Mouse (Mus musculus) spleen, postnatal 14 days (tissue): ENCODE data around the gene Nab1.

Experiments
- DNase-seq, 2 experiments: peaks; one replicate each; pipeline ENCODE4 v3.0.0; 2021 to 2022; ENCODE audit warnings: low spot score in 2 of 2

Nab1 gene

GRCm38 (mm10) chr1:52474291-52474690 is 26.2 kb downstream of the Nab1 start:
- DNase-seq = no peak

DNA sequence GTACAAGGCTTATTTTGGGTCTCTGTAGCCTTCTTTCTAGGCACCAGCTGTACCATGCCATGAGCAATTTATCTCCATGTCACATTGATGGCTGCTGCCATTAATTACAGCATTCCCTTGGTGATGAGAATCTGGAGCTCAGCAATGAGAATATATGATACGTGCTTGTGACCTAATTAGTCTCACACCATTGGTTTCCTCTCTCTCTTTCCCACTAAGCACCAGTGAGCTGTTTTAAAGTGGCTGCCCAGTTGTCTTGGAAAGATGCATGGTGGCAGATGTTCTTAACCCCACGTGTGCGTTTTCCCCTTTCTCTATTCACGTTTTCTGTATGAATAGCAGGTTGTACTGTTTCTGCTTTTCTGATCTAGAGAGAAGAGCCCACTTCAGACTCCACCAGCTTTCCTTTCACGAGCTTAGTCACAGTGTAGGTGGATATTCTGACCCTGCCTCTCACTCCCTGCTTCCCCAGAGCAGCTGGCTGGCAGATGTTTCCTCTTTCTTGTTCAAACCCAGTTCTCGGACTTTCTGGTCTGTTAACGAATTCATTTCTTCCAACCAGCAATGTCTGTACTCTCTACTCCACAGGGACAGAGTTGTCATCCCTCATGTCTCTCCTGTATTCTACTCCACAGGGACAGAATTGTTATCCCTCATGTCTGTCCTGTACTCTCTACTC is 29.5 kb downstream of the Nab1 start:
- no peak for DNase-seq

- no peak for DNase-seq
Observed at GRCm38 (mm10) chr1:52470326-52470725, 30.2 kb downstream of the Nab1 start.

- DNase-seq = no peak
Observed at GRCm38 (mm10) chr1:52466518-52467120, 33.9 kb downstream of the Nab1 start.

- no peak for DNase-seq
Observed at GRCm38 (mm10) chr1:52465830-52466229, 34.6 kb downstream of the Nab1 start.

GRCm38 (mm10) chr1:52465264-52465663 is 35.2 kb downstream of the Nab1 start:
- no peak for DNase-seq

DNA sequence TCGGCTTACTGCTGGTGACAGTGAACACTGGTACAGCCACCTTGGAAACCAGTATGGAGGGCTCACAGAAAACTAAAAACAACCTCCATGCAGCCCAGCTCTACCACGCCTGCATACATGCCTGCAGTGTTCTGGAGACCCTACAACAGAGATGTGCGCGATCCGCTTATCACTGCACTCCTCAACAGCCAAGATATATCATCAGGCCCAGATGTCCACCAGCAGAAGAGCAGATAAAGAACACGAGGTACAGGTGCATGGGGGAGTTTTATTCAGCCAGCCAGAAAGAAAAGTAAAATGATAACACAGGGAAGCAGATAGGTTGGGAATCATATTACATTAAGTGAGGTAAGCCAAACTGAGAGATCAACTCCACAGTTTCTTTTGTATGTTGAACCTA is 37.2 kb downstream of the Nab1 start:
- no peak for DNase-seq

GRCm38 (mm10) chr1:52456571-52456970 is 43.9 kb downstream of the Nab1 start:
- DNase-seq = no peak

- no peak for DNase-seq
Observed at GRCm38 (mm10) chr1:52454509-52455001, 45.9 kb downstream of the Nab1 start.

- no peak for DNase-seq
Observed at GRCm38 (mm10) chr1:52451360-52451759, 49.1 kb downstream of the Nab1 start.

DNA sequence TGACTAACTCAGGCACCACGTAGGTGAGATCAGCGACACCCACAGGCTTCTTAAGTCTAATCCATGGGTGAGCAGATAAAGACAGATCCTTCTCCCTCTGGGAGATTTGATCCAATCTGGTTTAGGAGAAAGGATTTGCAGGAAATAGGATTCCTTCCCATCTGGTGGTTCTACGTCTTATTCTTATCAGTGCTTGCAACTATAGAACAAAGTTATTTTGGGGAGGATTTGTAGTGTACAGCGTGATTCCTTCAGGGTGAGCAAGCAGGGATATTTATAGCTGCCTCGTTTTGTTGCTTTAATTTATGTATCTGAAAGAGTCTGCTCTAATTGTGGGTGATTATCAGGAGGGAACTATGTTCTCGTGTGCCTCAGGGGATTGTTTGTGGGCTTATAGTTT is 64.6 kb downstream of the Nab1 start:
- DNase-seq = no peak

DNA sequence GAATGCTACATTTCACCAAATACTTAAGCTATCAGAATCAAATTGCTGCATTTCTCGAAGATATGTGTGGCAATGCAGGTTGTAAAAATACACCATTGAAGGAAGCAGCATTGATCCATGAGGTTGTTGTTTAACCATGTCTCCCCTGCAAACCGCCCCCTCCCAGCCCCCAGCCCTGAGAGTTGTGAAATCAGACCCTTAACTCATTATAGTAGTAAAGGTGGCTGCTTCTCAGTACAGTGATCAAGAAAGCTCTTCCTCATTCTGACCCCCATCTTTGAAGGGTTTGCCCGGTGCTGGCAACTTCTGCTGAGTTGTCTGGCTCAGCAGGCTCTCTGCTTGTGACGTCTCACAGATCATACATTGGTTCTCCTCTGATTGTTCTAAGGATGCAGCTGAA is 66.4 kb downstream of the Nab1 start:
- no peak for DNase-seq

- no peak for DNase-seq
Observed at GRCm38 (mm10) chr1:52431806-52432205, 68.7 kb downstream of the Nab1 start.

DNA sequence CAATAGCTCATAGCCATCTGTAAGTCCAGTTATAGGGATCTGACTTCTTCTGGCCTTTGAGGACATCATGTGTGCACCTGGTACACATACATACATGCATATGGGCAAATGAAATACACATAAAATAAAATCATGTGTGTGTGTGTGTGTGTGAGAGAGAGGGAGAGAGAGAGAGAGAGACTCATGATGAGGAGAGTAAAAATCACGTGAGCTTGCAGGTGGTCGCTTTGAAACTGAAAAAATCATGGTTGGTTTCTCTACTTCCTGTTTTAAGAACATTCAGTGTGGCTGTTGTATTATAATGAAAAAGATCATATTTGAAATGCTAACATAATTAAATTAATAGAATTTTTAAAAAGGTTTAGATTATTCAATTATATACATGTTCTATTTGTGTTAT is 69.9 kb downstream of the Nab1 start:
- no peak for DNase-seq

DNA sequence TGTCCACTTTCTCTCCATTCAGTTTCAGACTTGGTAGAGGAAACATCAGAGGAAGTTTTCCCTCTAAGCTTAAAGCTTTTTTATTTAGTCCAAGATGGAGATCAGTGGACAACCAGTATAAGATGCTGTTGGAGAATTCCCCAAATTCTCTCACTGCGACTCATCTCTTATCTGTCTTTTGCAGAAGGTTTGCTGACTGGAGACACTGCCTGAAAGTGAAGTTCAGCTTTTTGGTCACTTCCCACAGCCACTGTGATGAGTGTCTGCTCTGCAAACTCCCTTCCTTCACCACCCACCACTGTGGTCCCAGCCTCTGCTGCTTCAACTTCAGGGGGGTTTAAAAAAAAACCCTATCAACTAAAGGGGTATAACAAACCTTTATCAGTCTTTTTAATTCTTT is 70.4 kb downstream of the Nab1 start:
- no peak for DNase-seq

GRCm38 (mm10) chr1:52427841-52428464 is 72.5 kb downstream of the Nab1 start:
- no peak for DNase-seq

DNA sequence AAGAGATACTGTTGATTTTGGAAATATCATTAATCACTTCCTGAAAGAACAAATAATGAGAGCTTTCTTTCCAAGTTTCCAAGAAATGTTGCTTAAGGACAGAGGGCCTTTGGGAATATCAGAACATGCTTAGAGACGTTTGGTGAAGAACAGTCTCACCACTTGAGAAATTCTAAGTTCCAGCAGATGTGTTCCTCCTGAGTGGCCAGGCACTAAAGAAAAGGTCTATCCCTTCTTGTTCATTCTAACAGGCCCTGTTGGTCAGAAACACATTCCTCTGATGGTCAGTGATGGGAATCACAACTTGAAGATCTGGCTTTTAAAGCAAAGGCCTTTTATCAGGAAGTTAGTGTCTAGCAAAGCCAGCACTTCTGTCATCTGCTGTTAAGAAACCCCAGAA is 76.6 kb downstream of the Nab1 start:
- DNase-seq = no peak

GRCm38 (mm10) chr1:52423057-52423456 is 77.4 kb downstream of the Nab1 start:
- DNase-seq = no peak

DNA sequence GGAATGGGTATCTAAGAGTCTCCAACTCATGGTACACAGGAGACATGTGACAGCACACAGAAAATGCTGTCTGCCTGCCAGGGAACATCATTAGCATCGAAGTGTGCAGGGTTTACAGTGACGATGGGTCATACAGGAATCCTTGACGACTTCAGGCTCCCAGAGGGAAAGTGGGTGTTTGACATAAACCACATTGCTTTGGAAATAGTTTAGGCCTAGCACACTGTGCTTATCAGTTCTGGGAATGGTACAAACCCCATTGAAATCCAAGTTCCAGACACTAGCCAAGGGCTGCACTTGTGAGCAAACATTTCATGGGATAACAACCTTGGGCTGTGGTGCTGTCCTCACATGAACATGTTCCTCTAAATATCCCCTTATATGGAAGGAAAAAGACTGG is 78.3 kb downstream of the Nab1 start:
- no peak for DNase-seq

DNA sequence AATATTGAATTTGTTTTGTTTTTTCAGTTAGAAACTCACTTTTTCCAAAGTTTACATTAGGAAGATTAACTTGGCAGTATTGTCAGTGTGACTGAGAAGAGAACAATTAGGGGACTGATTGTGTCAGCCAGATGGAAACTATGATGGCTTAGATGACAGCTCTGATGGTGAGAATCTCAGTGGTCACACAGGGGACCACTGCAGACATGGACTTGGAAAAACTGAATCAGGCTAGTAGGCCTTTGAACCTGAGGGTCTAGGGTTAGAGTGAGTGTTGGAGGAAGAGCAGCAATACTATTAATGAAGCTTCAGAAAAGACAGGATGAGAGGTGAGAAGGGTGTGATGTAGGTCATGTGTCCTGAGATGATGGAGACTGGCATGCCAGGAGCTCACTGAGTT is 78.9 kb downstream of the Nab1 start:
- DNase-seq = no peak

DNA sequence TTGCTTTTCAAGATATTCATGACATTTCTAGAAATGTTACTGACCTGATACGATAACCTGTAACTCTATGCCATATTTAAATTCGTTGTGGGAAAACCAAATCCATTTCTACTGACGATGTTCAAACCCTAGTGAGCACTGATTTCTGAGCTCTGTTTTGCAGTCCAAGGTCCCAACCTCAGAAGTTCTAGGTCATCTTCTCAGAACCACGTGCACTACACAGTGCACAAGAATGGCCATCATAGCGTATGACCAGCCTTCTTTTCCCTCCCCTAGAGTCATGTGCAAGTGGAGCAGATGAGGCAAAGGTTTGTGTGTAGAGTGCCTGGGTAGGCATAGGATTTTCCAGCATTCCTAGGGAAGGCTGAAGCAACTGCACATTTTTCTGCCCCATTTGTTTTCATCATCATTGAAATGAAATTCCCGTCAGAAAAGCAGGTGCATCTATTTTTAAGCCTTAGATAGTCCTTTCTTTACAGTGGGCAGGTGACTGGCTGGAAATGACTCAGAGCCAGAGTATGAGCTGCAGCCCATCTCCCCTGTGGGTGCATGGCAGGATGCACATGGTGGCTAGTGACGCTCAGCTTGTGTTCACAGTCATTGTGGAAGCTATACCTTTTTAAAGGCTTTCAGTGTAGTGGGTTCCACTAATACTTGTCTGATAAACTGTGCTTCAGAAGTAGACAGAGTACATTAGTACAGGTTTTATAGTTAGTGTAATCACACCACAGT is 81.2 kb downstream of the Nab1 start:
- no peak for DNase-seq
